Mouse (Mus musculus) ES-CJ7 (cell line): ENCODE measurements around the gene Clba1.
"Not testable (repeated sequence)": the region's sequence is repeated elsewhere in the genome, so short reads cannot be mapped to it uniquely, and the experiment has no call there.

Experiments used
- DNase-seq: peaks from one replicate; pipeline ENCODE4 v3.0.0; 2011; ENCODE audit warnings: low read depth, low spot score

Clba1 gene

GRCm38 (mm10) chr12:112816866-112817265, 8.1 kb downstream of the Clba1 start:
- not testable (repeated sequence) for DNase-seq

DNA sequence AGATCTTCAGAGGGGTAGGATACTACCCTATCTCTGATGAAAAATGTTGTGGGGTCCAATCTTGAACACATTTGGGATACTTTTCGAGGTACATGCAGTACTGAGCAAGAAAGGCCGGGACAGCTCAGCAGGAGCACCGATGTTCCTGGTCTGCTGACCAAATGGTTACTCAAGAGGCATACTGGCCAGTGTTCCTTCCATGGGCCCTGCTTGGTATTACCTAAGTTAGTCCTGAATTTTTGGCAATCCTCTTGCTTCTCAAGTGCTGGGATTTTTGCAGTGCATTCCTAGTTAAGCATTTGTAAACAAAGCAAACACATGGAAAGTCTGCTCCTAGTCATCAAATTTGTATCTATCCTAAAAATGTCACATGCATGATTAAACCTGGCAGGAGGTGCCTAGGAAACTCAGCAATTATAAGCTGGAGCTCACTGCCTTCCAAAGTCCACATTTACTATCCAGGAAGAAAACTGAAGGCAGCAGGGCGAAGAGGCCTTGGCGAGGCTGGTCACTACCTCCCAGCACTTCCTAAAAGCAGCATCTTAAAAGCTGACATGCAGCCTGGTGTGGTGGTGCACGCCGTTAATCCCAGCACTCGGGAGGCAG, 10.4 kb downstream of the Clba1 start:
- no peak for DNase-seq

DNA sequence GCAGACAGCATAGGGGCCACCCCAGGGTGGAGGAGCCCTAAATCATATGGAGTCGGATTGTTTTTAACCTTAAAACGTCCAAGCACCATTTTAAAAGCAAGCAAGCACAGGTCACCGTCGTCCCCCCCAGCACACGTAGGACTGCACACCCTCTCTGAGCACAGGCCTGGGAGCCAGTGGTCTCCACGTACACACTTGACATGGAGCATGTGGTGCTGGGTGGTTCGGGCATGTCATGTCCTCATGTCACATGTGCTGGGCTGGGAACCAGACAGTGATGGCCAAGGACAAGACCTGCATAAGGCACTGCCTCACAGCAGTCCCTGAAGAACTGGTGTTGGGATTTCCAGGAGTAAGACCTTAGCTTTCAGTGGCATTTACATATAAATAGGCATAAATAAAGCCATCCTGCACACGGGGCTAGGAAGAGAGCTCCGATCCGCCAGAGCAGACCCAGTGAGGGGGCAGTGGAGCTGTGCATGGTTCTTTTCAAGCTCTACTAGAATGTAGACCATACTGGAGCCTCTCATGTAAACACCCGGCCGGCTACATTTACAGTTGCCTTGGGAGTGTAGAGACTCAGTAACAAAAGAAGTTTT, 11.8 kb downstream of the Clba1 start:
- DNase-seq = peak; percentile 59

- no peak for DNase-seq
Observed at GRCm38 (mm10) chr12:112821216-112821615, 12.5 kb downstream of the Clba1 start.

GRCm38 (mm10) chr12:112821974-112822373, 13.2 kb downstream of the Clba1 start:
- no peak for DNase-seq

DNA sequence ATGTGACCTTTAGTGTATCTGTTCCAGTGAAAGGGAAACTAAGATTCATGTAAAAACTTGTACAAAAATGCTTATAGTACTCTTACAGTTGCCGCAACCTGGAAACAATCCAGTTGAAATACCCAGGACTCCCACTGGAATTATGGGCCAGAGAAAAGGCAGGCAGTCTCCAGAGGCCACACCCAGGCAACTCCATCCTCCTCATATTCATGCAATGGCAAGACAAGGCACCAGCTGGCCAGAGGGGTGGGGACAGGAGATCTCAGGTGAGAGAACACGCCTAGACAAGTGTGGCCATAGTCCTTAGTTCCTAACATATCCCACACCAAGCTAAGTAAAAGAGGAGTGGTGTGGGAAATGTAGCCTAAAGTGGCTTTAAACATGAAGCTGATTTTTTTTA, 13.9 kb downstream of the Clba1 start:
- no peak for DNase-seq

- no peak for DNase-seq
Observed at GRCm38 (mm10) chr12:112823221-112823620, 14.5 kb downstream of the Clba1 start.

GRCm38 (mm10) chr12:112825901-112826300, 17.2 kb downstream of the Clba1 start:
- no peak for DNase-seq

- no peak for DNase-seq
Observed at GRCm38 (mm10) chr12:112828501-112829243, 19.9 kb downstream of the Clba1 start.

DNA sequence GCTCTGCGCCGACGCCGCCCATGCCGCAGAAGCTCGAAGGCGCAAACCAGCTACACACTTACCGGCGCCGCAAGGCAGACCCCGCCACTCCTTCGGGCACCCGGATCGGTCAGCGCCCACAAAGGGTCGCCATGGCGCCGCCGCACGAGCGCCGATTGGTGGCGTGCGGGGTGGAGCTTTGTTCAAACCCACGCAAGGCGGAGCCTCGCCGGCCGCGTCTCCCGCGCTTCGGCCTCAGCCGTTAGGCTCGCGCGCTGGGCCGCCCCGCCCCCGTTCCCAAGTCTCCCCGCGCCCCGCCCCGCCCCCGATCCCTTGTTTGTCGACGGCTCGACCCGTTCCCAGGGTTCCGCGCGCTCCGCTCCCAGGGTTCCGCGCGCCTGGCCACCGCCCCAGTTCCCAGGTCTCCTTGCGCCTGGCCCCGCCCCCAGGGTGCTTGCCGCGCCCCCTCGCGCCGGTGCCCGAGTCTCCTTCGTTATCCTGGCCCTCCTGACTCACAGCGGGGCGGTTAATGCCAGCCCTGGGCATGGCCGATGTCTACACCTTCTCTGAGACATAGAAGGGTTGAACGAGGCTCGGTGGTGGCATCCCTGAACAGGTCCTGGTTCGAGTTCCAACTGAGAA, 20.6 kb downstream of the Clba1 start, which contains the start of gene Cdca4:
TSS of gene Cdca4 (minus strand) at position 180 of the 621 bp plus-strand sequence.
- peak; percentile 94 for DNase-seq

- DNase-seq = no peak
Observed at GRCm38 (mm10) chr12:112830141-112830540, 21.4 kb downstream of the Clba1 start.

- DNase-seq = no peak
Observed at GRCm38 (mm10) chr12:112830570-112830969, 21.8 kb downstream of the Clba1 start.

GRCm38 (mm10) chr12:112832411-112832810, 23.7 kb downstream of the Clba1 start:
- peak; percentile 74 for DNase-seq

GRCm38 (mm10) chr12:112833527-112833926, 24.8 kb downstream of the Clba1 start:
- no peak for DNase-seq

- no peak for DNase-seq
Observed at GRCm38 (mm10) chr12:112835046-112835445, 26.3 kb downstream of the Clba1 start.

DNA sequence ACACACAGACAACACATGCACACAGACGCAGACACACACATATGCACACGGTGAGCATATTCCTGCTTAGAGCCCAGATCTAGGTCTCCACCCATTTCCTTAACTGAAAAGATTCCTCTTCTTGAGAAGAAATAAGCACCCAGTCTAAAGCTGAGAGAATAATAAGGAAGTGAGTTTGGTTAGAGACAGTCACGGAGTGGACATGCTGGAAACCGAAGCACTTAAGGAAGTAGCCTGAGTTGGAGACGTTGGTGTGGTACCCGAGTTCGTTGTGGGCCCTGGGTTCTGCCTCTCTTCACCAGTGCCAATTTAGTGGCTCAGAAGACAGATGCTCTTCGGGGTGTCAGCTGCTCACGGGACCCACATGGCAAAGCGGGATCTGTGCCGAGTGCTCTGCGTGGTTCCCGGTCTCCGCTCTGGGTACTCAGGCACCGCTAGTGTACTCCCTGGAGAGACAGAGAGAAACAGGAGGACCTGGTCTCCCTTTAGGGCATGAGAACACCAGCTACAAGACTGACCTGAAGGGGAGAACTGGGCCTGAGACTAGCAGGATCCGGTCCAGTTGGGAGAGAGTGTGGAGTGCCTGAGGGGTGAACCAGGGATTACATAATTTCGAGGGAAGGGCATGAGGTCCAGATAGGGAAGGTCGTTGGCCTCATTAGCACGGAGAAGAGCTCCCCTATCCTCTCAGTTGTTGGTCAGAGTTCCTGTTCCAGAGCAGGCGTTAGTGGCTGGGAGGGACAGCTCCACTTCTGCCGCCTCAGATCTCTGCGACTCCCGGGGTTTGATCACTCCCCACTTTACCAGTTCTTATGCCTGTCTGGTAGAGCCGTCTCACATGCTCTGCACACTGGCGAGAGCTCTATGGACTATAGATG, 31.7 kb downstream of the Clba1 start:
- no peak for DNase-seq

- peak; percentile 41 for DNase-seq
Observed at GRCm38 (mm10) chr12:112841338-112841892, 32.7 kb downstream of the Clba1 start.

GRCm38 (mm10) chr12:112842128-112842527, 33.4 kb downstream of the Clba1 start:
- not testable (repeated sequence) for DNase-seq

- DNase-seq = peak; percentile 78
Observed at GRCm38 (mm10) chr12:112843803-112844202, 35.1 kb downstream of the Clba1 start.

DNA sequence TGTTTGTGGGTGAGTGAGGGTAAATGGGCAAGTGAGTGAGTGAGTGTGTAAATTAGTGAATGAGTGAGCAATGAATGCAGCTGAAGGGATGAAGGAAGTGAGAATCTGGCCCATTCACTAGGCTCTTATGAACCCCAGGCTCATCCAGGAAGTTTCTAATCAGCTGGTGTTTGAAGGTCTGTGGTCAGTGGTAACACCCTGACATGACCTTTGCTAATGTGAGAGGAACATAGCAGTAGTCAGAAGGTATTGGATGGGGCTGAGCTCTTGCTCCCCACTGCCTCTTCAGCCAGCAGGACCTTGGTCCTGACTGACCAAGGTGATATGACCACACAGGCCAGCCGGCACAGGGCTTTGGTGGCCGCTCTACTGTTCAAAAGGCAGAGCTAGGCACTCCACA, 39.1 kb downstream of the Clba1 start:
- DNase-seq = no peak
